Mouse (Mus musculus) heart, postnatal 0 days (tissue): ENCODE results near the gene Alox12b. TPM values are rescaled to one million over a fixed set of nuclear protein-coding genes. Genes with fewer than 3 reads are reported as not detected.
A peak's percentile ranks its signal among the peaks of the same experiment; 100 is the strongest.

Experiments used
- ATAC-seq: fragments of 200-750 bp; cut with Nextera tagmentation; 2 replicates; pipeline ENCODE4 v1.8.0; 2017; ENCODE audit warnings: low read depth, moderate number of reproducible peaks, moderate library complexity; ENCODE audit not compliant: insufficient read depth
- DNase-seq: peaks from one replicate; pipeline ENCODE4 v3.0.0-alpha.2; 2016; ENCODE audit warnings: low spot score
- H3K27ac ChIP-seq: fragments of 300-500 bp; sonication (generic); 2 replicates; pipeline ENCODE4 v1.5.1; 2014; ENCODE audit warnings: low read depth, mild to moderate bottlenecking
- H3K27me3 ChIP-seq: fragments of 300-500 bp; sonication (generic); 2 replicates; pipeline ENCODE4 v1.6.1; 2014; ENCODE audit warnings: low read length, mixed read lengths; ENCODE audit not compliant: control insufficient read depth, insufficient read depth
- H3K36me3 ChIP-seq: fragments of 300-500 bp; sonication (generic); replicated peaks from 2 replicates; pipeline ENCODE4 v1.6.1; 2014; ENCODE audit warnings: low read length, mixed read lengths; ENCODE audit not compliant: control insufficient read depth, insufficient read depth
- H3K4me1 ChIP-seq: fragments of 300-500 bp; sonication (generic); 2 replicates; pipeline ENCODE4 v1.6.1; 2014; ENCODE audit warnings: antibody characterized with exemption; ENCODE audit not compliant: control insufficient read depth, insufficient read depth
- H3K4me2 ChIP-seq: fragments of 300-500 bp; sonication (generic); 2 replicates; pipeline ENCODE4 v1.6.1; 2014; ENCODE audit warnings: low read depth, mild to moderate bottlenecking, low read length, moderate library complexity
- H3K4me3 ChIP-seq: fragments of 300-500 bp; sonication (generic); 2 replicates; pipeline ENCODE4 v1.5.1; 2014; ENCODE audit warnings: low read depth, low read length
- H3K9ac ChIP-seq: fragments of 300-500 bp; sonication (generic); replicated peaks from 2 replicates; pipeline ENCODE4 v1.6.1; 2014; ENCODE audit warnings: low read depth, low read length, mixed read lengths
- H3K9me3 ChIP-seq: fragments of 300-500 bp; sonication (generic); replicated peaks from 2 replicates; pipeline ENCODE4 v1.6.1; 2016; ENCODE audit warnings: low read length; ENCODE audit not compliant: control insufficient read depth
- CTCF ChIP-seq: IDR thresholded peaks from 2 replicates; pipeline ENCODE4 v1.5.1; 2016; ENCODE audit warnings: antibody characterized with exemption, control low read depth, low read depth
- EP300 ChIP-seq: IDR thresholded peaks from 2 replicates; pipeline ENCODE4 v1.6.1; 2016; ENCODE audit warnings: antibody characterized with exemption, low read depth
- WGBS: fragments of 180-500 bp; shearing (Covaris S2); extraction: QIAGEN DNeasy Blood & Tissue Kit; methylation state at CpG from one replicate; pipeline ENCODE4 v1.1.7; 2014; 5-methylcytosine and 5-hydroxymethylcytosine counted together
- polyA plus RNA-seq: library from polyadenylated mRNA; unstranded; fragments of >200 nt; fragmentation: Nextera tagmentation; extraction: Ambion mirVana; gene quantifications from 2 replicates; pipeline ENCODE4 v1.2.1, GENCODE M21; 2015
- total RNA-seq: library from RNA; depleted of rRNA; stranded (reverse); fragments of >200 nt; gene quantifications from 2 replicates; pipeline ENCODE4 v1.2.3, GENCODE M21; 2014; ENCODE audit warnings: low replicate concordance

Gene Alox12b
- total and polyA plus RNA-seq, 2 experiments from 2014 or later, result not detected

DNA sequence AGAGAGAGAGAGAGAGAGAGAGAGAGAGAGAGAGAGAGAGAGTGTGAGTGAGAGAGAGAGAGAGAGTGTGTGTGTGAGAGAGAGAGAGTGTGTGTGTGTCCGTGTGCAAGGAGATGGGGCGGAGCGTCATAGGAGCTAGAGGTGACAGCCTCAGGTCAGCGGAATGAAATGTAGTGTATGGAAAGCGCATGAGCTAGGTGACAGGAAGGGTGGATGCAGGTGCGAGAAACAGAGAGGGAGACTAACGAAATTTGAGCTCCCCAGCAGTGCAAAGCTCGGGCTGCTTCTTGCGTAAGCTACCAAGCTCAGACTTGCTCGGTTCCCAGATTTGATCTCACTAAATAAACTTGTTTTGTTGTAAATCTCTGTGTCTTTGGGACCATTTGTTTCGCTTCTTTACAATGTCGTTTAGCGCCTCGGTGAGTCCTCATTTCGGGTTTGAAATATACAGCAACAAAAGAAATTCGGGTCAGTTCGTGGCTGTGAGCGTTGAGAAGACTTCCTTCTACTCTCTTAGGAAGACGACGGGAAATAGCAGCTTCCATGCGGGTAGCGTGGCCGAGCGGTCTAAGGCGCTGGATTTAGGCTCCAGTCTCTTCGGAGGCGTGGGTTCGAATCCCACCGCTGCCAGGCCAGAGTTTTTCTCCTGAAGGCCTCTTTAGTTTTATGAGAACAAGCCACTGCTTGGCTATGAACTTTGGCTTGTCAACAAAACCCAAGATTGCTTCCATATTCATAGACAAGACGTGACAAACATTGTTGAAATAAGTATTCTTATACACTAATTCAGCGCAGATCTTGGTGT is 32.9 kb upstream of the Alox12b start:
- H3K4me1 ChIP-seq, result peaks cover 29% of the 10 kb centered on the region
- WGBS, result under 1% methylated on average over 31 of the region's 31 CpGs
- H3K27me3 ChIP-seq, result no peaks in the 10 kb centered on the region
- no peaks in the 10 kb centered on the region for H3K36me3 ChIP-seq
- H3K9me3 ChIP-seq, result no peaks in the 10 kb centered on the region
- ATAC-seq (peak; percentile 51), DNase-seq (peak; percentile 79)
- peak overlapping the region; percentile 90 for H3K4me2 ChIP-seq
- TF ChIP-seq CTCF (0 out of 2 replicates have a peak, but pooled peaks have one; percentile 10), EP300 (no peak)
- peak overlapping the region; percentile 68 for H3K4me3 ChIP-seq
- H3K9ac ChIP-seq, result peak overlapping the region; percentile 50
- H3K27ac ChIP-seq, result peak overlapping the region; percentile 90

DNA sequence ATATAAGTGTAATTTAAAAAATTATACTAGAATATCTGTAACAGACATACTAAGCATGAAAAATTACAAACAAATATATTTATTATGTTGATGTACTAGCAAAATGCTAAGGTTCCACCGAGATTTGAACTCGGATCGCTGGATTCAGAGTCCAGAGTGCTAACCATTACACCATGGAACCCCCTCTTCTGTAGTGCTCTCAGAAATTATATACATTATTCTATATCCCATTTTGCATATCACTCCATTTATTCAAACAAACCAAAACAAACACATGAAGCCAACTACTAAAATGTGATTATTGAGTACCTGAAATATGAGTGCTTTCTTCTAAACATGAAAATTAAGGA is 32.3 kb upstream of the Alox12b start:
- H3K9me3 ChIP-seq, result no peaks in the 10 kb centered on the region
- H3K4me1 ChIP-seq, result peaks cover 25% of the 10 kb centered on the region
- peak overlapping the region; percentile 90; the same call in 1 of the 2 replicates for H3K4me2 ChIP-seq
- peak overlapping the region; percentile 68; the same call in 1 of the 2 replicates for H3K4me3 ChIP-seq
- 0% methylated on average over 3 of the region's 3 CpGs for WGBS
- DNase-seq (peak; percentile 79), ATAC-seq (peak; percentile 25)
- no peaks in the 10 kb centered on the region for H3K36me3 ChIP-seq
- no peak overlapping the region for H3K9ac ChIP-seq
- H3K27me3 ChIP-seq, result no peaks in the 10 kb centered on the region
- no peak overlapping the region for H3K27ac ChIP-seq
- TF ChIP-seq CTCF (no peak), EP300 (no peak)

DNA sequence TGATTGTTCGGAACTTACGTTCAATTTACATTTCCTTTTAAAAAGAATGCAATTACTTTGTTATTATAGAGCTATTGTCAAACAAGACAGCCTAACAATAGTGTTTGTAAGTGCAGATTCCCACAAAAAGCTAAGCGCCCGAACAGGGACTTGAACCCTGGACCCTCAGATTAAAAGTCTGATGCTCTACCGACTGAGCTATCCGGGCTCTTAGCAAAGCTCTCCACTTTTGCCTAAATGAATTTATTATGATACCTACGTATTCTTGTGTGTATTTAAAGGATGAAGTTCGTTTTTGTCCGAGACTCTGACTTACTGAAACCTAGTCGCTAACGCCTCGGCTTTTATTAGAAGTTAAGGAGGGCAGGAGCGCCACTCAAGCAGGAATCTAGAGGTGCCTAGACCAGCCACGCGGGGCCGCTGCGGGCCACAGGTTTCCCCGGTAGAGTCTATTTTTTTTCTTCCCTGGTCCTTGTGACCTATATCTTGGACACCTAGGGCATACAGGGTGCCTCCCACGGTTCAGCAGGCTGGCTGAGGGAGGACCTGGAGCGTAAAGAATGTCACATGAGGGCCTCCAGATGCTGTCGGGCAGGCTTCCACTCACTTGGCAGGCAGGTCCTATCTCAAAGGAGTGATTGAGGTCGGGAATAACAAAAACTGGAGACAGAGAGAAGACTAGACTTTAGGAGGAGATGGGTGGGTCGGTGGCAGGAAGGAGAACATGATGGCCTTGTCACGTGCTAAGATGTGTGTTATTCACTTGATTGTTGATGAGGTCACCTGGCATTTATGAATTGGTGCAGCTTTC is 31.5 kb upstream of the Alox12b start:
- Histone ChIP-seq H3K27me3 (no peaks in the 10 kb centered on the region), H3K9me3 (no peaks in the 10 kb centered on the region), H3K9ac (peak overlapping the region; percentile 33; the same call in 1 of the 2 replicates), H3K36me3 (no peaks in the 10 kb centered on the region), H3K4me1 (peaks cover 22% of the 10 kb centered on the region), H3K27ac (peak overlapping the region; percentile 73), H3K4me2 (peak overlapping the region; percentile 81), H3K4me3 (peak overlapping the region; percentile 57)
- DNase-seq (peak; percentile 87), ATAC-seq (peak; percentile 25)
- WGBS, result under 1% methylated on average over 24 of the region's 24 CpGs
- no peak for TF ChIP-seq EP300
- TF ChIP-seq CTCF, result peak; percentile 41

DNA sequence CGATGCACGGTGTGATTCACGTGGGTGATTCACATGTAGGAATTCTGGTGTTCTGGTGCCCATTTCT is 31.1 kb upstream of the Alox12b start, which contains the start of gene Aloxe3:
Gene Aloxe3 (plus strand): TSS at position 45 of the 67 bp plus-strand sequence.
- H3K27me3 ChIP-seq, result no peaks in the 10 kb centered on the region
- DNase-seq (no peak), ATAC-seq (no peak)
- TF ChIP-seq EP300 (no peak), CTCF (no peak)
- peak within 1 kb of the TSS; percentile 81 for H3K4me2 ChIP-seq
- no peaks in the 10 kb centered on the region for H3K36me3 ChIP-seq
- peak within 1 kb of the TSS; percentile 73 for H3K27ac ChIP-seq
- H3K4me1 ChIP-seq, result peaks cover 18% of the 10 kb centered on the region
- H3K9ac ChIP-seq, result peak within 1 kb of the TSS; percentile 33; the same call in 1 of the 2 replicates
- no peaks in the 10 kb centered on the region for H3K9me3 ChIP-seq
- WGBS, result 1% methylated on average over 3 of the region's 3 CpGs
- H3K4me3 ChIP-seq, result peak within 1 kb of the TSS; percentile 57

DNA sequence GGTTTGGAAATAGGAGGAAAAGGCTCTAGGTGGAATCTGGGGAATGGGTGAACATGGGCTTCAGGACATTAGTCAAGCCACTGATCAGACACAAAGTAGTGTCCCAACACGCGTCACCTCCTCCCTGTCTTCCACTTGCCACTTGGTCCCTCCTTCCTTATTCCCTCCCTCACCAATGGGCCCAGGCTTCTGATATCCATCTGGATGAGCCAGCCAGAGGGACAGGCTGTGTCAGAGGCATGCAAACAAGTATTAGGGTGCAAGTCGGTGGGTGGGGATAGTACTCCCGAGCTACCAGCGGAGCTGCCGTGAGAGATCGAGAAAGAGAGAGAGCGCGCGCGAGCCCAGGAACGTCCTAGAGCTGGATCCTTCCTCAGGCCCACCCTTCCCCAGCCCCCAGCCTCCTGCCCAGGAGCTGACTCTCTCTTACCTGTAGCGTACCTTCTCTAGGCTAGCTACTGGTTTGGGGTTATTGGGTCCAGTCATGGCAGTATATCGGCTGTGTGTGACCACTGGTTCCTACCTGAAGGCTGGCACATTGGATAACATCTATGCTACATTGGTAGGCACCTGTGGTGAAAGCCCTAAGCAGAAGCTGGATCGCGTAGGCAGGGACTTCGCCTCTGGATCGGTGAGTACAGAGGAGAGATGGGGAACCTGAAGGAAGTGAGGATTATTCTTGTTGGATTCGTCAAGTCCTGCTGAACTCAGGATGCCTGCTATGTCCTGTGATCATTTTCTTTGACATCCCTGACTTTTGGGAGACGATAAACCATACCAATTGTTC is 30.7 kb upstream of the Alox12b start:
- H3K27ac ChIP-seq, result no peak overlapping the region

More for the DNA sequence above, 30.7 kb upstream of the Alox12b start:
- WGBS, result 21% methylated on average over 20 of the region's 20 CpGs
- DNase-seq (no peak), ATAC-seq (no peak)
- Histone ChIP-seq H3K4me3 (peak overlapping the region; percentile 57), H3K9ac (0 out of 2 replicates have a peak overlapping the region, but pooled peaks have one; percentile 21), H3K4me2 (peak overlapping the region; percentile 81), H3K36me3 (no peaks in the 10 kb centered on the region), H3K27me3 (no peaks in the 10 kb centered on the region), H3K4me1 (peaks cover 14% of the 10 kb centered on the region; the same call in 1 of the 2 replicates), H3K9me3 (no peaks in the 10 kb centered on the region)
- no peak for TF ChIP-seq CTCF
- no peak for TF ChIP-seq EP300
